Mouse (Mus musculus): Measurements from ENCODE around the gene Plod3.

DNA sequence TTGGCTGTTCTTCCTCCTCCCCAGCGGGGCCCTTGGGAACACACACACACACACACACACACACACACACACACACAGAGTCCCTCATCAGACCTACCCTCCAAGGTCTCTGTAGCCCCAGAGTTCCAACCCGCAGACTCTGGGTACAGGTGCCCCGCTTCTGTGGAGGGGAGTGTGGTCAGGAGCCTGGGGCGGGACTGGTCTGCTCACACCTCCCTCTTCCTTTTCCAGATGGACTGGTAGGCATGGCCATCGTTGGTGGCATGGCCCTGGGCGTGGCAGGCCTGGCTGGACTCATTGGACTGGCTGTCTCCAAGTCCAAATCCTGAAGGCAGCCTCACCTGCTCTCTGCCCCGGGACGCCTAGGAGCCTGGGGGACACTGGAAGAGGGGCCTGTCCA is 21.1 kb upstream of the Plod3 start:
- no peak for TF ChIP-seq CTCF (IDR thresholded peaks at IDR 0.05)
- no peak for TF ChIP-seq EP300 (IDR thresholded peaks at IDR 0.05)

Measured in lung, postnatal 0 days (tissue).